Mouse (Mus musculus) liver, embryonic 13.5 days (tissue): Measurements from ENCODE around the gene Rapgef2. TPM values are rescaled to one million over a fixed set of nuclear protein-coding genes. Genes with fewer than 3 reads are reported as not detected.

Source experiments
- ATAC-seq: fragments of 200-750 bp; cut with Nextera tagmentation; 2 replicates; pipeline ENCODE4 v1.8.0; 2017; ENCODE audit warnings: low read depth, mild to moderate bottlenecking, moderate number of reproducible peaks, moderate library complexity
- DNase-seq: peaks from one replicate; pipeline ENCODE4 v3.0.0; 2022
- H3K27ac ChIP-seq: fragments of 300-500 bp; sonication (generic); 2 replicates; pipeline ENCODE4 v1.5.1; 2015; ENCODE audit warnings: moderate library complexity, mild to moderate bottlenecking, inconsistent platforms
- H3K27me3 ChIP-seq: fragments of 300-500 bp; sonication (generic); 2 replicates; pipeline ENCODE4 v1.6.1; 2015; ENCODE audit warnings: mild to moderate bottlenecking, inconsistent platforms
- H3K36me3 ChIP-seq: fragments of 300-500 bp; sonication (generic); 2 replicates; pipeline ENCODE4 v1.6.1; 2015; ENCODE audit warnings: mild to moderate bottlenecking, inconsistent platforms
- H3K4me1 ChIP-seq: fragments of 300-500 bp; sonication (generic); replicated peaks from 2 replicates; pipeline ENCODE4 v1.6.1; 2015; ENCODE audit warnings: inconsistent platforms
- H3K4me2 ChIP-seq: fragments of 300-500 bp; sonication (generic); 2 replicates; pipeline ENCODE4 v1.6.1; 2015; ENCODE audit warnings: inconsistent platforms, mild to moderate bottlenecking, moderate library complexity
- H3K4me3 ChIP-seq: fragments of 300-500 bp; sonication (generic); replicated peaks from 2 replicates; pipeline ENCODE4 v1.5.1; 2015; ENCODE audit warnings: mild to moderate bottlenecking, inconsistent platforms
- H3K9ac ChIP-seq: fragments of 300-500 bp; sonication (generic); 2 replicates; pipeline ENCODE4 v1.6.1; 2015; ENCODE audit warnings: mild to moderate bottlenecking, inconsistent platforms
- H3K9me3 ChIP-seq: fragments of 300-500 bp; sonication (generic); replicated peaks from 2 replicates; pipeline ENCODE4 v1.6.1; 2016; ENCODE audit warnings: inconsistent platforms
- WGBS: fragments of 180-500 bp; shearing (Covaris S2); methylation state at CpG from one replicate; pipeline ENCODE4 v1.1.7; 2015; ENCODE audit not compliant: insufficient replicate concordance; 5-methylcytosine and 5-hydroxymethylcytosine counted together
- polyA plus RNA-seq: library from polyadenylated mRNA; unstranded; fragments of >200 nt; fragmentation: Nextera tagmentation; extraction: Ambion mirVana; gene quantifications from 2 replicates; pipeline ENCODE4 v1.2.1, GENCODE M21; 2015

Gene Rapgef2
- polyA plus RNA-seq, 1 experiment from 2014 or later: 0.90 TPM

- DNase-seq: no peak
- Histone ChIP-seq H3K27ac (no peak overlapping the region), H3K4me2 (no peak overlapping the region), H3K4me3 (no peak overlapping the region), H3K9me3 (no peaks in the 10 kb centered on the region), H3K4me1 (peaks cover 29% of the 10 kb centered on the region), H3K27me3 (no peaks in the 10 kb centered on the region), H3K9ac (no peak overlapping the region), H3K36me3 (no peaks in the 10 kb centered on the region)
- ATAC-seq: no peak
These were observed 128.1 kb downstream of the Rapgef2 start for GRCm38 (mm10) chr3:79158254-79158653.

DNA sequence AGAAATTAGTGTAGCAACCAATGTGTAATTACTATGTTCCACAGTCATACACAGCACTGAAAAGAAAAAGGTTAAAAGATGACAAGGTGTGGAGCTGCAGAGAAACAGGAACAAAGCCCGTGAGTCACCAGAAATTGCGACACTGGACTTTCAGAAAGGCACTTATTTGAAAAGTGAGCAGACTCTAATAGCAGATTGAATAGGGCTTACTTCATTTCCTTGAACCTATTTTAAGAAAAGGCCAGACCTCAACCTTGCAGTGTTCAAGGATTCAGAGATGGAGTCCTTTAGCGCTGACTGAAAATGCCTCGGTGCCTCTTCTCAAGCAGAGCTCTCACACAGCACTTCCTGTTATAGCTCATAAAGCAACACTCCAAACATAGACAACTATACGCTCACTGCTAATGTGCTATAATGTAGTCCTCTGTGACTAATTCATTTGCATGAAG lies 133.3 kb downstream of the Rapgef2 start:
- Histone ChIP-seq H3K27ac (no peak overlapping the region), H3K9me3 (no peaks in the 10 kb centered on the region), H3K27me3 (no peaks in the 10 kb centered on the region), H3K36me3 (no peaks in the 10 kb centered on the region), H3K9ac (no peak overlapping the region), H3K4me2 (no peak overlapping the region), H3K4me3 (no peak overlapping the region), H3K4me1 (no peaks in the 10 kb centered on the region)
- ATAC-seq: no peak
- WGBS: 33% methylated on average over 5 of the region's 5 CpGs
- no peak for DNase-seq

- Histone ChIP-seq H3K4me2 (no peak overlapping the region), H3K27ac (no peak overlapping the region), H3K36me3 (no peaks in the 10 kb centered on the region), H3K4me3 (no peak overlapping the region), H3K27me3 (no peaks in the 10 kb centered on the region), H3K9me3 (no peaks in the 10 kb centered on the region), H3K9ac (no peak overlapping the region), H3K4me1 (no peaks in the 10 kb centered on the region; the same call in 1 of the 2 replicates)
- ATAC-seq (no peak), DNase-seq (no peak)
- 46% methylated on average over 10 of the region's 10 CpGs for WGBS
These were observed 140.8 kb downstream of the Rapgef2 start for GRCm38 (mm10) chr3:79145407-79146055.

- no peaks in the 10 kb centered on the region for H3K9me3 ChIP-seq
These were observed 141.5 kb downstream of the Rapgef2 start for GRCm38 (mm10) chr3:79144672-79145406.

GRCm38 (mm10) chr3:79144085-79144484 lies 142.2 kb downstream of the Rapgef2 start:
- WGBS: 66% methylated on average over 6 of the region's 6 CpGs
- ATAC-seq: no peak
- Histone ChIP-seq H3K36me3 (no peaks in the 10 kb centered on the region), H3K4me1 (no peaks in the 10 kb centered on the region; the same call in 1 of the 2 replicates), H3K9ac (no peak overlapping the region), H3K4me3 (no peak overlapping the region), H3K27me3 (no peaks in the 10 kb centered on the region), H3K27ac (no peak overlapping the region), H3K4me2 (no peak overlapping the region), H3K9me3 (no peaks in the 10 kb centered on the region)
- DNase-seq: no peak

More at GRCm38 (mm10) chr3:79144672-79145406, 141.5 kb downstream of the Rapgef2 start:
- H3K4me1 ChIP-seq: no peaks in the 10 kb centered on the region; the same call in 1 of the 2 replicates
- H3K27me3 ChIP-seq: no peaks in the 10 kb centered on the region
- H3K9ac ChIP-seq: no peak overlapping the region
- DNase-seq (no peak), ATAC-seq (no peak)
- H3K4me3 ChIP-seq: no peak overlapping the region
- H3K4me2 ChIP-seq: no peak overlapping the region
- 47% methylated on average over 13 of the region's 13 CpGs for WGBS
- H3K27ac ChIP-seq: no peak overlapping the region
- H3K36me3 ChIP-seq: no peaks in the 10 kb centered on the region

DNA sequence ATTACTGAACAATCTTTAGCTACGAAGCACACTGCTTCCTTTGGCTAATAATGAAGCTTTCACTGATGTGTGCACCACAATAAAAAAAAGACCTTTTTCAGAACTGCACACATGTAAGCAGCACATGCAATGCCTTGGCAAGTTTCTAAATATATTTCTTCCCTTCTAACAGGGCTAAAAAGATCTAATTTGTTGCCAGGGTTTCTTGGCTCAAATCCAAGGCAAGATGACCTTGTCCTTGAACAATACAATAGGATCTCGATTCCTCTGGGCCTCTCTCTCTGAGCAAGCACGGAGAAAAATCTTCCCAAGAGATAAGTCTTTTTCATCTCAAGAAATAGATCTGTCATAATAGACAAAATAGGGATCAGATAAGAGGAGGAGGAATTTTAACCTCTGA lies 147.1 kb downstream of the Rapgef2 start:
- ATAC-seq: no peak
- Histone ChIP-seq H3K36me3 (no peaks in the 10 kb centered on the region), H3K27me3 (no peaks in the 10 kb centered on the region), H3K27ac (no peak overlapping the region), H3K9ac (no peak overlapping the region), H3K4me2 (no peak overlapping the region), H3K4me1 (no peaks in the 10 kb centered on the region), H3K9me3 (no peaks in the 10 kb centered on the region), H3K4me3 (no peak overlapping the region)
- no peak for DNase-seq
- 57% methylated on average over 3 of the region's 3 CpGs for WGBS

DNA sequence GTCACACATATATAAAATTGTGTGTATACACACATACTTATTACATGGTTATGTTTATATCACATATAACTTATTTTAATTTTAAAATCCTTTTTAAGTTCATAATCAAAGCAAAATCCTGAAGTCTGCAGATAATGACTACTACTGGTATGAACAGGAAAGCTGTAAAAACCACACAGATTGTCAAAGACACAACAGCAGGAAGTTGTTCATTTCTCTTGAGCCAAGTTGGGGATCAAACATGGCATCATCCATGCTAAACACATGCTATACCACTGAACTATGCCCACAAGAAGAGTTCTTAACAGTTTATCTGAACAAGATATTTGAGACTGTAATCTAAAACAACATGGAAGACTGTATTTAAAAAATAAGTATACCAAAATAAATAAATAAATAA lies 147.7 kb downstream of the Rapgef2 start:
- no peaks in the 10 kb centered on the region for H3K9me3 ChIP-seq
- no peaks in the 10 kb centered on the region for H3K4me1 ChIP-seq
- H3K27me3 ChIP-seq: no peaks in the 10 kb centered on the region
- no peaks in the 10 kb centered on the region for H3K36me3 ChIP-seq
- no peak overlapping the region for H3K4me3 ChIP-seq
- no peak overlapping the region for H3K4me2 ChIP-seq
- no peak overlapping the region for H3K27ac ChIP-seq
- ATAC-seq (no peak), DNase-seq (no peak)
- H3K9ac ChIP-seq: no peak overlapping the region

DNA sequence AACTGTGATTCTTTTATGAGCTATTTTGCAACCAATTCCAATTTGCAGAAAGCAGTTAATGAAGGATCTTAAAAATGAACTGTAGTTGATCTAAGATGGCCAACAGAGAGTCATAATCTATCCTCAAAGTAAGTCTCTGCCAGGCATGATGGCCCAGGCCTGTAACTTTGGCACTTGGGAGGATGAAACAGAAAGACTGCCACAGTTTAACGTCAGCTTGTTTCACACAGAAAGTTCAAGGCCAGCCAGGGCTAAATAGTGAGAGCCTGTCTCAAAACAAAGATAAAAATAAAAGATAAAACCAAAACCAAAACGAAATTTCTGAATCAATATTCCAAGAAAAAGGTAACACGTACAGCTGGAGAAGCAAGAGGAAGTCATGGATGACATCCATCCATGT lies 155.3 kb downstream of the Rapgef2 start:
- 48% methylated on average over 3 of the region's 3 CpGs for WGBS
- Histone ChIP-seq H3K4me3 (no peak overlapping the region), H3K4me2 (no peak overlapping the region), H3K9me3 (no peaks in the 10 kb centered on the region), H3K9ac (no peak overlapping the region), H3K36me3 (no peaks in the 10 kb centered on the region), H3K27ac (no peak overlapping the region), H3K4me1 (no peaks in the 10 kb centered on the region), H3K27me3 (no peaks in the 10 kb centered on the region)
- ATAC-seq (no peak), DNase-seq (no peak)

- no peaks in the 10 kb centered on the region for H3K27me3 ChIP-seq
- no peak for ATAC-seq
- no peak overlapping the region for H3K9ac ChIP-seq
- H3K36me3 ChIP-seq: no peaks in the 10 kb centered on the region
- no peaks in the 10 kb centered on the region for H3K9me3 ChIP-seq
- no peaks in the 10 kb centered on the region for H3K4me1 ChIP-seq
- 54% methylated on average over 6 of the region's 6 CpGs for WGBS
- DNase-seq: no peak
- H3K4me2 ChIP-seq: no peak overlapping the region
- no peak overlapping the region for H3K27ac ChIP-seq
- no peak overlapping the region for H3K4me3 ChIP-seq
These were observed 157.2 kb downstream of the Rapgef2 start for GRCm38 (mm10) chr3:79129044-79129600.

GRCm38 (mm10) chr3:79127797-79128196 lies 158.5 kb downstream of the Rapgef2 start:
- no peak overlapping the region for H3K4me3 ChIP-seq
- whole genome bisulfite sequencing: 72% methylated on average over 2 of the region's 2 CpGs
- ATAC-seq: no peak

GRCm38 (mm10) chr3:79126857-79127256 lies 159.5 kb downstream of the Rapgef2 start:
- no peak overlapping the region for H3K4me3 ChIP-seq
- H3K4me2 ChIP-seq: no peak overlapping the region
- H3K27ac ChIP-seq: no peak overlapping the region
- no peak for DNase-seq
- 65% methylated on average over 6 of the region's 6 CpGs for WGBS
- no peaks in the 10 kb centered on the region for H3K4me1 ChIP-seq
- H3K9ac ChIP-seq: no peak overlapping the region
- no peak for ATAC-seq
- H3K27me3 ChIP-seq: no peaks in the 10 kb centered on the region
- no peaks in the 10 kb centered on the region for H3K36me3 ChIP-seq
- H3K9me3 ChIP-seq: no peaks in the 10 kb centered on the region

More at GRCm38 (mm10) chr3:79127797-79128196, 158.5 kb downstream of the Rapgef2 start:
- H3K27me3 ChIP-seq: no peaks in the 10 kb centered on the region
- no peak overlapping the region for H3K4me2 ChIP-seq
- no peak overlapping the region for H3K27ac ChIP-seq
- H3K9me3 ChIP-seq: no peaks in the 10 kb centered on the region
- H3K9ac ChIP-seq: no peak overlapping the region
- no peaks in the 10 kb centered on the region for H3K36me3 ChIP-seq
- no peak for DNase-seq
- no peaks in the 10 kb centered on the region for H3K4me1 ChIP-seq
